Mouse (Mus musculus): ENCODE results near the gene AC129217.1. TPM values are rescaled to one million over a fixed set of nuclear protein-coding genes. Genes with fewer than 3 reads are reported as not detected.
A peak's percentile ranks its signal among the peaks of the same experiment; 100 is the strongest.

AC129217.1 gene
- polyA plus RNA-seq, 1 experiment = not detected

GRCm38 (mm10) chr19:8839103-8839907 lies 9.7 kb downstream of the AC129217.1 start, which contains the start of gene Gng3:
TSS of gene Gng3 (minus strand) at chr19:8839194.
- peaks cover 2% of the 10 kb centered on the region; the same call in 1 of the 2 replicates for H3K4me1 ChIP-seq (ENCODE audit: control insufficient read depth, insufficient read depth, low read length)
- TF ChIP-seq POLR2A (IDR thresholded peaks at IDR 0.05; ENCODE audit: extremely low read depth, insufficient read depth, low read length) (peak; percentile 97), CTCF (IDR thresholded peaks at IDR 0.05; ENCODE audit: extremely low read depth, insufficient read depth, low read length) (no peak)
- peak within 1 kb of the TSS; percentile 68 for H3K4me3 ChIP-seq (ENCODE audit: insufficient read depth, low read length)
- peak within 1 kb of the TSS; percentile 96 for H3K27ac ChIP-seq (ENCODE audit: insufficient read depth, low read length)

- no peak for TF ChIP-seq CTCF (IDR thresholded peaks at IDR 0.05; ENCODE audit: extremely low read depth, insufficient read depth, low read length)
- peak; percentile 74 for TF ChIP-seq POLR2A (IDR thresholded peaks at IDR 0.05; ENCODE audit: extremely low read depth, insufficient read depth, low read length)
- peak overlapping the region; percentile 74 for H3K27ac ChIP-seq (ENCODE audit: insufficient read depth, low read length)
- peak overlapping the region; percentile 68 for H3K4me3 ChIP-seq (ENCODE audit: insufficient read depth, low read length)
- H3K4me1 ChIP-seq (ENCODE audit: control insufficient read depth, insufficient read depth, low read length) = peaks cover 2% of the 10 kb centered on the region; the same call in 1 of the 2 replicates
Measured at GRCm38 (mm10) chr19:8839908-8840791, 10.6 kb downstream of the AC129217.1 start.

DNA sequence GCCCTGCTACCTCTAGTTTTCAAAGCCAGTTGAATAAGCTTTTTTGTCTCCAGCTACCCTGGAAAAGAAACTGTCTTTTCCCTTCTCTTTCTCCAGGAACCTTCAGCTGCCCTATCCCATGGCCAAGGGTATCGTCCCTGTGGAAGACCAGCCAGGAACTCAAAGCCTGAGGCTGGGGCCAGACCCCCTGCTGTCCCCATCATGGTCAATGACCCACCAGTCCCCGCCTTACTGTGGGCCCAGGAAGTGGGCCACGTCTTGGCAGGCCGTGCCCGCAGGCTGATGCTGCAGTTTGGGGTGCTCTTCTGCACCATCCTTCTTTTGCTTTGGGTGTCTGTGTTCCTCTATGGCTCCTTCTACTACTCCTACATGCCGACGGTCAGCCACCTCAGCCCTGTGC lies 11.4 kb downstream of the AC129217.1 start:
- Histone ChIP-seq H3K4me3 (ENCODE audit: insufficient read depth, low read length) (peak overlapping the region; percentile 68), H3K4me1 (ENCODE audit: control insufficient read depth, insufficient read depth, low read length) (peaks cover 2% of the 10 kb centered on the region; the same call in 1 of the 2 replicates), H3K27ac (ENCODE audit: insufficient read depth, low read length) (no peak overlapping the region)
- TF ChIP-seq POLR2A (IDR thresholded peaks at IDR 0.05; ENCODE audit: extremely low read depth, insufficient read depth, low read length) (no peak), CTCF (IDR thresholded peaks at IDR 0.05; ENCODE audit: extremely low read depth, insufficient read depth, low read length) (no peak)

DNA sequence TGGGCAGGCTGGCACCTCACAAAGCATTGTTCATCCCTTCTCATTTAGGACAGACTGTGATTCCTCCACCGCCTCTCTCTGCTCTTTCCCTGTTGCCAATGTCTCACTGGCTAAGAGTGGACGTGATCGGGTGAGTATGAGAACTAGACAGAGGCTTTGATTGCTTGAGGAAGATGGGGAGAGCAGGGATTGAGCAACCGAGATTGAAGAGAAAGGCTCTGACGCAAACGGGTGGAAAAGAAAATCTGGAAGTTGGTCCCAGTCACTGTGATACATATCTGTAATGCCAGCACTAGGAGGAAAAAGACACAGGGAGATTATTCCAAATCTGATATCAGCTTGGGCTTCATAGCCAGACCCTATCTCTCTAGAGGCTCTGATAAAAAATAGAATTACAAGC lies 13.4 kb downstream of the AC129217.1 start:
- Histone ChIP-seq H3K4me1 (ENCODE audit: control insufficient read depth, insufficient read depth, low read length) (no peaks in the 10 kb centered on the region; the same call in 1 of the 2 replicates), H3K4me3 (ENCODE audit: insufficient read depth, low read length) (no peak overlapping the region), H3K27ac (ENCODE audit: insufficient read depth, low read length) (no peak overlapping the region)
- TF ChIP-seq CTCF (IDR thresholded peaks at IDR 0.05; ENCODE audit: extremely low read depth, insufficient read depth, low read length) (no peak), POLR2A (IDR thresholded peaks at IDR 0.05; ENCODE audit: extremely low read depth, insufficient read depth, low read length) (no peak)

DNA sequence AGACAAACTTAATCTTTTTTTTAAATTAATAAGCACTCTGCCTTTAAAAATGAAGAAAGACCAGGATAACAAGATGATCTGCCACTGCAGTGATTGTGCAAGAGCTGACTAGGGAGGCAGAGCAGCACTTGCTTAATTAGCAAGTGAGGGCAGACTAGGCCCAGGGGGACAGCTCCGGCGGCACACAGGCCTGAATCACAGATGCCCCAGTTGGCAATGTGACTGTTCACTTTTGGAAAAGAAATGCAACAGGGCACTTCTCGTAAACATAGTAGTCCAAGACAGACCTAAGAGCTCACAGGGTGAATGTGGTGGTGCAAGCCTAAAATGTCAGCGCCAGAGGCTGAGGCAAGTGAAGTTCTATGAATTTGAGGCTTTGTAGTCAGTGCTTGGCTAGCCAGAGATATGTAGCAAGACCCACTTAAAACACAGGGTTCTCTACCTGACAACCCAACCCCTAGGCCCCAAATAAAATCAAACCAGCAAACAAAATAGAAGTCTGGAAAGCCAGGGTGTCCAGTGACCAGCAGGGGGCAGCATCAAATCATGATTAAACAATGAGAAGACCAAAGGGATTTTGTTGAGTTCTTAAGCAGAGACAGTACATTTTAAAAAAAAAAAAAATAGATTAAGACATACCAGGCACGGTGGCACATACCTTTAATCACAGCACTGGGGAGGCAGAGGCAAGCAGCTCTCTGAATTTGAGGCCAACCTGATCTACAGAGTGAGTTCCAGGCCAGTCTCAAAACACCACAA lies 15.0 kb downstream of the AC129217.1 start:
- H3K27ac ChIP-seq (ENCODE audit: insufficient read depth, low read length) = no peak overlapping the region
- no peak overlapping the region for H3K4me3 ChIP-seq (ENCODE audit: insufficient read depth, low read length)
- TF ChIP-seq POLR2A (IDR thresholded peaks at IDR 0.05; ENCODE audit: extremely low read depth, insufficient read depth, low read length) = no peak
- peak; percentile 62 for TF ChIP-seq CTCF (IDR thresholded peaks at IDR 0.05; ENCODE audit: extremely low read depth, insufficient read depth, low read length)
- H3K4me1 ChIP-seq (ENCODE audit: control insufficient read depth, insufficient read depth, low read length) = no peaks in the 10 kb centered on the region; the same call in 1 of the 2 replicates

GRCm38 (mm10) chr19:8848356-8848755 lies 18.8 kb downstream of the AC129217.1 start:
- H3K27ac ChIP-seq (ENCODE audit: insufficient read depth, low read length) = no peak overlapping the region
- TF ChIP-seq CTCF (IDR thresholded peaks at IDR 0.05; ENCODE audit: extremely low read depth, insufficient read depth, low read length) = no peak
- TF ChIP-seq POLR2A (IDR thresholded peaks at IDR 0.05; ENCODE audit: extremely low read depth, insufficient read depth, low read length) = no peak
- peaks cover 1% of the 10 kb centered on the region; the same call in 1 of the 2 replicates for H3K4me1 ChIP-seq (ENCODE audit: control insufficient read depth, insufficient read depth, low read length)
- no peak overlapping the region for H3K4me3 ChIP-seq (ENCODE audit: insufficient read depth, low read length)

DNA sequence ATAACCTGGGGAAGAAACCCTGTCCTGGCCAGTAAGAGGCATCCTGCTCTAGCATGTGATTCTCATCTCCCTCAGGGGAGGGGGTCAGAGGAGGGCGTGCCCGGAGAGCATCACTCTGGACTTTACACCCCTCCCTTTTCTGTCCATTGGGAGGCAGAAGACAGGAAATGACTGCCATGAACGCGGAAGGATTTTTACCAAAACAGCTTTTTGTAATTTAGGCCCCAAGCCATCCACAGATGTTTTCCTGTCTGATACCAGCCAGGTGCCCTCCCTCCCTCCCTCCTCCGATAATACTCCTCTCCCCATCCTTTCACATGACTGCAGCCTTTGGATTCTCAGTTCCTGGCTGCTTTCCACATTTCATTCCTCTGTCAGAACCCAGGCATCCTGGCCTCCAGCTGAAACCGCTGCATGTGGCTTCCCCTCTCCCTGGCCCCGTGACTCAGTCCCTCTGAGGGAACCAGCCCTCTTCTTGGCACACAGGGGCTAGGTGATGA lies 20.9 kb downstream of the AC129217.1 start, which contains the start of gene Lrrn4cl:
Gene Lrrn4cl (plus strand): TSS at position 367 of the 500 bp plus-strand sequence.
- TF ChIP-seq CTCF (IDR thresholded peaks at IDR 0.05; ENCODE audit: extremely low read depth, insufficient read depth, low read length) (no peak), POLR2A (IDR thresholded peaks at IDR 0.05; ENCODE audit: extremely low read depth, insufficient read depth, low read length) (no peak)
- 0 out of 2 replicates have a peak, but pooled peaks cover 1% of the 10 kb centered on the region for H3K4me1 ChIP-seq (ENCODE audit: control insufficient read depth, insufficient read depth, low read length)
- no peak within 1 kb of the TSS for H3K4me3 ChIP-seq (ENCODE audit: insufficient read depth, low read length)
- H3K27ac ChIP-seq (ENCODE audit: insufficient read depth, low read length) = peak within 1 kb of the TSS; percentile 43; the same call in 1 of the 2 replicates

DNA sequence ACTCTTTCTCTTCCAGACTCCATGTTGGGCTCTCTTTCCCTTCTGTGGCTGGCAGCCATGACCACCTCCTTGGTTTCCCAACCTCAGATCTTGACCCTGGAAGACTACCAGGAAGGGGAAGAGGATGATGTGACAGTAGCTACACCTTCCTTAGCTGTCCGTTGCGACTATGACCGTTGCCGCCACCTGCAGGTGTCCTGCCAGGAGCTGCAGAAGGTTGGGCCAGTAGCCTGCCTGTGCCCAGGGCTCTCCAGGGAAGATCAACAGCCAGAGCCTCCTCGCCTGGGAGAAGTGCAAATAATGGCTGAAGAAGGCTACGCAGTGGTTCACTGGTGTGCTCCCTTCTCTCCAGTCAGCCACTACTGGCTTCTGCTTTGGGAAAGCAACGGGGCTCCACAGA lies 22.1 kb downstream of the AC129217.1 start:
- Histone ChIP-seq H3K4me3 (ENCODE audit: insufficient read depth, low read length) (no peak overlapping the region), H3K27ac (ENCODE audit: insufficient read depth, low read length) (peak overlapping the region; percentile 43; the same call in 1 of the 2 replicates), H3K4me1 (ENCODE audit: control insufficient read depth, insufficient read depth, low read length) (0 out of 2 replicates have a peak, but pooled peaks cover 1% of the 10 kb centered on the region)
- TF ChIP-seq CTCF (IDR thresholded peaks at IDR 0.05; ENCODE audit: extremely low read depth, insufficient read depth, low read length) = no peak
- TF ChIP-seq POLR2A (IDR thresholded peaks at IDR 0.05; ENCODE audit: extremely low read depth, insufficient read depth, low read length) = no peak
